Mouse (Mus musculus) T-cell, adult 66 days (primary cell): ENCODE data around the gene Itpr2. TPM values are rescaled to one million over a fixed set of nuclear protein-coding genes. Genes with fewer than 3 reads are reported as not detected.

Source experiments
- total RNA-seq, 2 experiments: library from RNA; stranded (reverse); gene quantifications; 3 replicates in 1 of 2; 4 replicates in 1 of 2; pipeline ENCODE4 v1.2.4; 2023

Itpr2 gene
- total RNA-seq: 100 to 1,000 TPM; 206 to 209 TPM

GRCm38 (mm10) chr6:146501866-146502804 is at the start of gene Itpr2:
Gene Itpr2 (minus strand): TSS chr6:146502223.

Other genes starting within 250 kb of the Itpr2 start
- gene Fgfr1op2, start 75.0 kb upstream of the Itpr2 start, total RNA-seq: 10 to 100 TPM; 91.3 to 98.8 TPM
- 10 to 100 TPM; 65.7 to 78.3 TPM for gene Ints13, start 75.6 kb upstream of the Itpr2 start, total RNA-seq
- gene Med21, start 140.3 kb upstream of the Itpr2 start, total RNA-seq: 10 to 100 TPM; 34.8 to 46.2 TPM
- 1 to 10 TPM; 7.0 to 8.9 TPM for gene Tm7sf3, start 140.6 kb upstream of the Itpr2 start, total RNA-seq
- gene Stk38l, start 222.8 kb upstream of the Itpr2 start, total RNA-seq: 10 to 100 TPM; 14.8 to 18.2 TPM